Mouse (Mus musculus) cerebellum, adult 9-11 months (tissue): ENCODE measurements around the gene Oas2.

Source experiments
- DNase-seq: peaks from one replicate; pipeline ENCODE4 v3.0.0; 2022

The Oas2 gene

DNA sequence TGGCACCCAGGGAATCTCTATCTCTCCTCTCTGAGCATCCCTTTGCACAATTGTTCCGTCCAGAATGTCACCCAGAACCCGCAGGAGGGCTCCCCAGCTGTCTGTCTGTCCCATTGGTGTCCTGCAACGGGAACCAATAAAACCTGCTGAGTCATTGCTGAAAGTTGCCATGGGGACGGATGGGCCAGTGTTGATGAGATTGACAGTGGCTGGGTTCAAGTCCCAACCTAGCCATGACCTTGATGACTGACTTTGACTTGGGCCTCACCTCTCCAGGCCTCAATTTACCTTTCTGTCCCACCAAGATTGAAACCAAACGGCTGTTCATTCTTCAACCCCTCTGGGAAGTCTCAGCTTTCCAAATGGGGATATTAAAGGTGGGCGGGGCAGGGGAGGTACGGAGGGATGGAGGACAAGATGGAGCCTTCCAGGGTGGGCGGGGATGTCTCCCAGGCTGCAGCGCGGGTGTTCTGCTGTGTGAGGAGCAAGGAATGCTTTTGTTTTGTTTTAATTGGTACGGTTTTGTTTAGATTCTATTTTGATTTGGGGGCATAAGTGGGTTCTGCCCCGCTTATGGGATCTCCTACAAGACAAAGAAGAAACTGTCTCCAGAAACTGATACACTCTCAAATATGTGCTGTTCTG, 23.7 kb downstream of the Oas2 start:
- no peak for DNase-seq

GRCm38 (mm10) chr5:120721005-120721404, 28.6 kb downstream of the Oas2 start:
- DNase-seq, result no peak

DNA sequence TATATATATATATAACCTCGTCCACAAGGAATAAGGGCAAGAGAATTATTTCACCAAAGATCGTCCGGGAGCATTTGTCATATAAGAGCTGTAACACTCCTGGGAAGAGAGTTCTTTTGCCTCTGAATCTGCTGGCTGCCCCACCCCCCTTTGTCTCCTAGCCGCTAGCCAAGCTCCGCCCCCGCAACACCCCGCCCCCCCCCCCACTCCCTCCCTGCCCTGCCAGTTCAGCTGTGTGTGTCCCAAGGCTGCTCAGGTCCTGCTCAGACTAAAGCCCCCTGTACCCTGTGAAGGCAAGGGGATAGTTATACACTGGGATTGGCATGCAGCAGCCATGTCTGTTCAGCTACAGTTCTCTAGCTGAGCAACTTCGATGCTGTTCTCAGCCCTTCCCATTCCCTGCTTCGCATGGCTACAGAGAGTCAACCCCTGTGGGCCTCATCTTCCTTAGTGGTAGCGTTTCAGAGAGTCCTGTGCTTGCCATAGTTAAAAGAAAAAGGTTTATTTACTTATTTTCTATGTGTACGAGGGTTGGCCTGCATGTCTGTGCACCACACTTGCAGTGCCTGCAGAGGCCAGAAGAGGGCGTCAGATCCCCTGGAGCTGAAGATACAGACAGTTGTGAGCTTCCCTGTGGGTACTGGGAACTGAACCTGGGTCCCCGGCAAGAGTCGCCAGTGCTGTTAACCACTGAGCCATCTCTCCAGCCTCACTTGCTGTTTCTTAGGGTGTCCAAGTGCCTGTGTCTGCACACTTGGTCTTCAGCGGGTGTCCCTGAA, 30.9 kb downstream of the Oas2 start:
- DNase-seq, result no peak

DNA sequence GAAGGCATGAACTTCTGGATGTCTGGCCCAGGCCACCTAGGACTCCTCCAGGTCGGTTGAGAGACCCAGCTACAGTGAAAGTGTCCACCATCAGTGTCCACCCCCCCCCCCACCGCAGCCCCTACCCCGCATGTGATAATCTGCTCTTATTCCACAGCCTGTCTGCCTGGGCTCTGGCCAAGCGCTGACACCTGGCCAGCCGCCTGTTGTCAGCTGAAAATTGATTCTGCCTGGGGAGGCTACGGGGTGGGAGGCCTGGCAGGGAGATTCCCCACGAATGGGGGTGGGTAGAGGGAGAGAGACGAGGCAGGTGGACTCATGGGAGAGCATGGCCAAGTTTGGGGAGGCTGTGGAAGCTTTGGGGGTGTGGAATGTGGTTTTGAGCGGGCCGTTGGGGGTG, 32.5 kb downstream of the Oas2 start:
- DNase-seq, result no peak

- peak; percentile 82 for DNase-seq
Measured at GRCm38 (mm10) chr5:120714314-120714713, 35.3 kb downstream of the Oas2 start.

- peak; percentile 56 for DNase-seq
Measured at GRCm38 (mm10) chr5:120712721-120713120, 36.9 kb downstream of the Oas2 start.

- no peak for DNase-seq
Measured at GRCm38 (mm10) chr5:120711827-120712226, 37.8 kb downstream of the Oas2 start, which contains the start of gene Dtx1. Gene Dtx1 (minus strand): TSS chr5:120711927.

GRCm38 (mm10) chr5:120711416-120711815, 38.2 kb downstream of the Oas2 start:
- peak; percentile 84 for DNase-seq

GRCm38 (mm10) chr5:120710826-120711248, 38.8 kb downstream of the Oas2 start:
- DNase-seq, result no peak

DNA sequence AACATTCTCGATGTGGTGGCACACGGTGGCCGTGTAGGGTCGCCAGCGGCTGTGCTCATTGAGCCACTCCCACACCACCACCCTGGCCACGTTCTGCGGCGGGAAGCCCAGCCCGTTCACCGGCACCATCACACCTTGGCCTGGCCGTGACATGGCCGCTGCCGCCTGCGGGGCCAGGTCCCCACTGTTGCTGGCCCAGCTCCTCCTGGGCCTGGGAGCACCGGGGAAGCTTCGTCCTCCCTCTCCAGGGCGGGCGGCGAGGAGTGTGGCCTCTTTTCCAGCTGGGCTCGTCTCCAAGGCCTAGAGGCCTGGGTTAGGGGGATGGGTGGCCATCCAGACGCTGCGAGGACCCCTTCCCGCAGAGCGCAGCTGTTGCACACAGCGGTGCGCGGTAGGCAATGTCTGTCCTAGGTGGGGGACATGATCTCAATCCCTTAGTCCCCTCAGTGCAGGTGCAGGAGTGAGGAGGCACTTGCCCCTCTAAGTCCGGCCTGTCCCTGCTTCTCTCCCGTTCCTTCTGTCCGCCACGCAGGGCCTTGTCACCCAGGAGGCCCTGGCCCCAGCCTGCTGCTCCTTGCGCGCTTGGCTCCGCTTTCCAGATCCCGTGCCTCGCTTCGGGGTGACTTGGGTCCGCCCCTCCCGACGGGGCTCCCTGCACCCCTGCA, 39.4 kb downstream of the Oas2 start:
- DNase-seq, result peak; percentile 79

DNA sequence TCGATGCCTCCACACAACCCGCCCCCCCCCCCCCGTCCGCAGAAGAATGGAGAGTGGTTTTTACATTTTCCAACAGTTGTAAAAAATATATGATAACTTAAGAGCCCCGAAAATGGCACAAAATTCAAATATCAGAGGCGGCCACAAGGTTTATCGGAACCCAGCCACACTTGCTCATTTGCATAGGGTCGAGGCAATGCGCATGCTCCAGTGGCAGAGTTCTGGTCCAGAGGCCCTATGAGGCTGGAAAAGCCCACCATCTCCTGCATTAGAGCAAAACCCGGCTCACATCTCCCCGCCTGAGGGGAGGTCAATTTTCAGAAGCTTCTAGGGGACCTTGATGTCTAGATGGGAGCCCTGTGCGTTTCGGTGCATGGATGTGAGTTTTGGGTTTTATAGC, 42.7 kb downstream of the Oas2 start:
- no peak for DNase-seq

GRCm38 (mm10) chr5:120706541-120706940, 43.1 kb downstream of the Oas2 start:
- peak; percentile 78 for DNase-seq

DNA sequence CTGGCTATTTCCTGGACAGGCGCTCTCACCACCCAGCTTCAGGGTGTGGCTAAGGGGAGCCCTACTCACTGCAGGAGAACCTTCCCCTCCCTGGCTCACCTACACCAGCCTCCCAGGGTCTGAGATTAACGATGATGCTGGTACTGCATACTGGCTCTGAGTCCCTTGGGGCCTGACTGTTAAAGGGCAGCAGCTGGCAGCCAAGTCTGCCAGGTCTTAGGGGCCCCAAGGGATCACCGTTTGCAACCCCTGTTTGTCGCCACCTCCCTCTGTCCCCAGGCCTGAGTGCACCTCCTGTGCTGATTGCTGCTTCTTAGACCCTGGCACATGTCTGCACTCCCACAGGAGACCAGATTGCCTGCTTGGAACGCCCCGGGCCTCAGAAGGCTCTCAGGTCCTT, 45.2 kb downstream of the Oas2 start:
- peak; percentile 43 for DNase-seq

GRCm38 (mm10) chr5:120703660-120704059, 46.0 kb downstream of the Oas2 start:
- peak; percentile 55 for DNase-seq

- peak; percentile 93 for DNase-seq
Measured at GRCm38 (mm10) chr5:120702969-120703368, 46.7 kb downstream of the Oas2 start.

- peak; percentile 79 for DNase-seq
Measured at GRCm38 (mm10) chr5:120702421-120702820, 47.2 kb downstream of the Oas2 start.

DNA sequence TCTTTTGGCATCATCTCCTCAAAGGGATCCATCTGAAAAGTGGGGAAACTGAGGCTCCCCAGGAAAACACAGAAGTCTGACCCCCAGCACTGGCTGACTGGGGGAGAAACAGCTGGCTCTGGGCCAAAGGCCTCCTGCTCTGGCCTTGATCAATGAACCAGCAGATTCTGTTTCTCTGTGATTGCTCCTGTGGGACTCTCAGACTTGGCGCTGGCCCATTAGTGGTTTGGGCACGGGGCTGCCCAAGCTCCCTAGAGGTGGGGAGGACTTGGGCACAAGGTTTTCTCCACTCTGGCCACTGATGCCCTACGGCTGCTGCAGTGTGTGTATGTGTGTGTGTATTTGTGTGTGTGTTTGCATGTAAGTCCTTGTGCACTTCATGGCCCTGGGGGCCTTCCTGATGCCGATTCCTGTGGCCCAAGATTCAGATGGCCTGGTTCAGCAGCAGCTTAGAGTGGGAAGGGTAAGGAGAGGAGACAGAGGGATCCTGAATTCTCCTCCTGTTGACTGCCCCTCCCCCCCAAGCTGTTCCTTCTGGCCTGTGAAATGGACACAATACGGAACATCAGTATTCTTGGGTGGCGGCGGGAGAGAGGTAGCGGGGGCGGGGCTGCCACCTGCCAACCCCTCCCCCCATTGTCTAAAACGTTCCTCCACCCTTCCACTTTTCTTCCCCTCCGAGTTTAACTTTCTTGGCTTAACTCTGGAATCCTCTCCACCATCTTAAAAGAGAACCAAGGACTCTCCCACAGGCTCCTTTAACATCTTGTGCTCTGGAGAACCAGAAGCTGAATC, 48.5 kb downstream of the Oas2 start:
- DNase-seq, result peak; percentile 56

GRCm38 (mm10) chr5:120698801-120699391, 50.8 kb downstream of the Oas2 start:
- peak; percentile 74 for DNase-seq

- DNase-seq, result no peak
Measured at GRCm38 (mm10) chr5:120698181-120698580, 51.5 kb downstream of the Oas2 start.

- DNase-seq, result peak; percentile 38
Measured at GRCm38 (mm10) chr5:120696865-120697264, 52.8 kb downstream of the Oas2 start.

GRCm38 (mm10) chr5:120696057-120696743, 53.5 kb downstream of the Oas2 start:
- peak; percentile 34 for DNase-seq

- peak; percentile 68 for DNase-seq
Measured at GRCm38 (mm10) chr5:120694695-120695074, 55.0 kb downstream of the Oas2 start.
